Mouse (Mus musculus) adrenal gland, adult (tissue): ENCODE results near the gene Gm15217.
A peak's percentile ranks its signal among the peaks of the same experiment; 100 is the strongest.

Experiments
- DNase-seq, 2 experiments: peaks; one replicate each; pipeline ENCODE4 v3.0.0; 2022 to 2023; ENCODE audit warnings: low spot score in 1 of 2; ENCODE audit not compliant: inconsistent age in 2 of 2

Gene Gm15217

DNA sequence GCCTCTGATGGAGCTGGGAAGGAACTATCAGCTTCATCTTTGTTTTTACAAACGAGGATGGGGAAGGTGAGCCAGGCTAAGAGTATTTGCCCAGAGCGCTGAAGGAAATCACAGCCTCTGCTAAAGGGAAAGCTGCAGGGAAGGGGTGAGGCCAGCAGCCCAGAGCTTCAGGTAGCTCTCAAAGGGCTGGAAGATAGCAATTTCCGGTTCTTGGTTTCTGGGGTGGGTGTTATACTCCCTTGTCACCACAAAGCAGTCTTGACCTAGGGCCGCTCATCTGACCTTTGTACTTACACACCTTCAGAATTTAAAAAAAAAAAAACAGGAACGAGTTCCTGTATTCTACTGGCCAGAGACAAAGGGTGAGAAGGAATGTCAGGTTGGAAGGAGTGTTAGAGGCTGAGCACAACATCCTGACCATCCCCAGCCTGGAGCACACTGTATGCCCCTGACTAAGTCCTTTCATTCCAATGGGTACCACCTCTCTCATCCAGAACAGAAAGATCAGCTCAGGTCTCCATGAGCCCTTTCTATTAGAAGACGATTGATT is 12.5 kb downstream of the Gm15217 start:
- DNase-seq, result no peak

DNA sequence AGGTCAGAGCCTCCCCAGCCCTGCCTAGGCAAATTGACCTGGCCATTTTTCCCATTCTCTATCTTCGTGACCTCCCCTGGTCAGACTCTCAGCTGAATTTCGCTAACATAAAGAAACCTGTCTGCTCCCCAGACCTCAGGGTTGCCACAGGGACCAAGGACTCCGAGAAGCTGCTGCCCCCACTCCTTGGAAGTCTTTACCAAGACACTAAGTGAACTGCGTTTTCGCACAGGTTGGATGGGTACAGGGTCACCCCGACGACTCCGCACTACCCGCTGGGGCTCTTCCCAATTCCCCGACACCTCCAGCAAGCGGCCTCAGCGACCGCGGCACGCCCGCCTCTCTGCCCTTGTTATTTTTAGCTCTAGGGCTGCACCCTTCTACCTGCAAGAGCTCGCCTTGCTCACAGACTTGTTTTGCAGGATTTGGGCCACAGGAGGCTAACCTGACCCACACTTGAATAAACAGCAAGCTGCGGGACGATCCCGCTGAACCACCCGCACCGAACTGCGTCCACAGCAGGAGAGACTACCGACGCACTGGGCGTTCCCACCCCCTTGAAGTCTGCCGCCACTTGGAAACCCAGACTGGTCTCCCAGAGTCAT is 19.0 kb downstream of the Gm15217 start:
- no peak for DNase-seq

DNA sequence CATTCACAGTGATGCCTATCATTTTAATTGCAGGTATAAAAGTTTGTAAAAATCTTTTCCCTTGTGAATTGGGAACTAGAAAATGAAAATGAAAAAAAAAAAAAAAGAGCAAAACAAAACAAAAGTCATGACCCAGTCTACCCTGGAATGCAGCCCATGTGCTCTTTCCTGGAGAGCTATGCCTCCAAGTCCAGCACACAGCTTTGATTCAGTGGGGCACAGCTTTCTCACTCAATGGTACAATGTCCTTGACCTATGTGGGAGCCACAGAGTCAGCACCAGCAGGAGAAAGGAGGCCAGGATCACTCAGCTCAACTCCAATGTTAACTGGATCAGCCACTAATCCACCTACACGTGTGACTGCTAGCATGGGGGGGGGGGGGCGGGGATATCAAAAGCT is 20.7 kb downstream of the Gm15217 start:
- DNase-seq, result peak; percentile 28 to 40

DNA sequence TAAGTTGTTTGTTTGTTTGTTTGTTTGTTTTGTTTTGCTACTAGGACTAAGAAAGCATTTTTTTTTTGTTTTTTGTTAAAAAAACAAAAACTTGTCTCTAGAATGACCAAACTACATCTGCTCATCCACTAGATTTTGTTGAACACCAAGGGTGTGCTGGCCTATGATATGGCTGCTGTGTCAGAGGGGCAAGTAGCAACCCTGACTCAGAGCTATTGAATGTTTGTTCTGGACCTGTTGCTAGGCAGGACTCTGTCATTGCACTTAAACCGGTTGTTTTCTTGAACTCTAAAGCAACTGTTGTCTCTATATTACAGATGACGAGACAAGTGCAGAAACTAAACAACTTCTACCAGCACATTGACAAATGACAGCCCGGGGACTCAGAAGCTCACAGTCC is 29.1 kb downstream of the Gm15217 start:
- no peak for DNase-seq

DNA sequence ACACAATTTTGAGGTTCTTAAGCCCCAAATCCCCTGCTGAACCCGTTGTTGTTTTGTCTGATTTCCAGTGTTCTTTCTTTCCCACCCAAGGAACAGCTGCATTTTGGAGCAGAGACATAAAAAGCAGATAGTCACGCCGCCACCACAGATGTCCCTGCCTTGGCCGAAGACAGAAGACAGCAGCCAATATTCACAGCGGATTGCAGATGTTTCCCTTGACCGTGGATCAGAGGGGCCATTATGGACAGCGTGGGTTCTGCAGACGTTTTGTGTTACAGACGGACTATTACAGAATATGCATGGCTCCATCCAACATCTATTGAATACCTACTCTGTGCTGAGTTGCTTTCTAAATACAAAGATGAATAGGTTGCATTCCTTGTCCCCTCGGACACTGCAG is 29.8 kb downstream of the Gm15217 start:
- no peak for DNase-seq

DNA sequence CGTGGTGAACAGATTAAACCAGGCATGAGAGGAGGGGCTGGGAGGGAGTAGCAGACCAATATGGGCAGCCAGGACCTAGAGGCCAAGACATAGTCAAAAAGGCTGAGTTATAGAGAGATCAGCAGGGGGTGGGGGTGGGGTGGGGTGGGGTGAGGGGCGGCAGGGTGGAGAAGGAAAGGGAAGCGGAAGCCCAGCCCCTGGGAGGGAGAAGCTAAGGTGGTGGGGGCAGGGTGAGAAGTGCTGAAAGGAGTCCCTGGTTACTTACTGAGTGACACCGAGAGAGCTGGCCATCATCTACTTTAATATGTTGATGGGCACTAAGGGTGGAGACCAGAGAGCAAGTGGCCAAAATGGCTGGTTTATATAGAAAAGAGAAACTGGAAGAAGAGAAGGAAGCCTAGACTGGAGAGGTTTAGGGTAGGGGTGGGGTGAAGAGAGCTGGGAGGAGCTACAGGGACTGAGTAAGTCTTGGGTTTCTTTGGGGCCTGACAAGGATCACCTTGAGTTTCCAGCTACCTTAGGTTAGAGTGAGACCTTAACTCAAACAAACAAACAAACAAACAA is 31.4 kb downstream of the Gm15217 start:
- no peak for DNase-seq

DNA sequence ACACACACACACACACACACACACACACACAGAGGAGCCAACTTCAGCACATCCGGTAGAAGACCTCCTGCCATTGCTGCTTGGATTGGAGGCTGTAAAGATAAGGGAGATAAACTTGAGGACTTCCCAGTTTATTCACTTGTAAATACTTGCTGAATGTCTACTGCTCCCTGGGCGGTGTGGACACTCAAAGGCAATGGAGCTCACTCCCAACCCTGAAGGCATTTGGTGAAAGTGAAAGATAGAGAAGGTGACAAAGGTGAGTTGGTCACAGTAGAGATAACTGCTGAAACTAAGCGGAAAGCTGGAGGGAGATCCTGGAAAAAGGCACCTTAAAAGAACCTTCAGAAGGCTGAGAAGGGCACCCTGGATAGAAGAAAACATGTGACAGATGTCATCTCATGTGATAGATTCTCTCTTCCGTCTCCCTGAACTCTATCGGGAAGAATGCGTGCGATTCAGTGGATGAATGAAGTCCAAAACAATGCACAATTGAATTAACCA is 33.3 kb downstream of the Gm15217 start:
- DNase-seq, result no peak

DNA sequence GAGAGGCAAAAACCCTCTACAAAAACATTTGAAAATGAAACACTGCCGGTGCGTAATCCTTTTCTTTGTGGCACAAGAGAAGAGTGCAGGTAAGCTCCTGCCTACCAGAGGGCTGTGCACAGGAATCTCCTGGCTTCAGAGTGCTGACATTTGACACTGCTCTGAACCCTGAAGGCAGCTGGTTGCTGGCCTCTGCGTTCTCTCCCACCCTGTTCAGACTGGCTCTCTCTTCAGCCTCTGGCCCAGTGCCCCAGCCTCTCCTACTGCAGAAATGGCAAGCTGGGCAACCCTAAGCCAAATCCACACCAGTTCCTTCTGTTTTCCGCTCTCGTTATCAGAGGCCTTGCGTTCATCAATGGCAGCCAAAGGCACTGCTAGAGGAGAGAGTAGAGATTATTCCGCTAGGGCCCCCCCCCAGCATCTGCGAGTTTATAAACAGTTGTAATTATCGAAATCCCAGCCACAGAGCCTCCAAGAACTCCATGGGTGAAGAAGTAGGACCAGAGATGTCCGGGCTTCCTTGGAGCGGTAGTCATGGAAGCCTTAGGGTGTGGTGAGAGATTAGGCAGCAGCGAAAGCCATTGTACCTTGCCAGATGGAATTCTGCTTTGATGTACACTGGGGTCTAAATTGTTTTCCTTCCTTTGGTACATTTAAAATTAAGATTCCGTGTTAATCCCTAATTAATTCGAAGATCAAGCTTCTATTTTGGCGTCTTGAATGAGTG is 39.3 kb downstream of the Gm15217 start:
- no peak for DNase-seq

DNA sequence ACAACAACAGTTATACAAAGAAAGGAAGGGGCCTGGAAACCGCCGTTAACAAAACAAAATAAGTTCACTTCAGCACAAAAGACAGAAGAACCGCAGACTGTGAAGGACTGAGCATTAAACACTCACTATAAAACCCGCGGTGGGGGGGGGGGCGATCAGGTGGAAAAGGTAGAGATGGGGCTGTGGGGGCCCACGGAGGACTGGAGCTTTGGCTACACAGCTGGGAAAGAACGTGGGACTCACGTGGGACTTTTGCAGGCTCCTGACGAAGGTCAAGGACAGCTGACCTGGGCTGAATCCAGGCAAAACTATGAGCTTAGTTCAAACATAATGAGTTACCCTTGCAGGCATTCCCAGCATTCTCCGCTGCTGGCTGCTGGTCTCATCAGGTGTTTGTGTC is 40.1 kb downstream of the Gm15217 start:
- DNase-seq, result peak in 1 of 2 experiments; percentile 25

DNA sequence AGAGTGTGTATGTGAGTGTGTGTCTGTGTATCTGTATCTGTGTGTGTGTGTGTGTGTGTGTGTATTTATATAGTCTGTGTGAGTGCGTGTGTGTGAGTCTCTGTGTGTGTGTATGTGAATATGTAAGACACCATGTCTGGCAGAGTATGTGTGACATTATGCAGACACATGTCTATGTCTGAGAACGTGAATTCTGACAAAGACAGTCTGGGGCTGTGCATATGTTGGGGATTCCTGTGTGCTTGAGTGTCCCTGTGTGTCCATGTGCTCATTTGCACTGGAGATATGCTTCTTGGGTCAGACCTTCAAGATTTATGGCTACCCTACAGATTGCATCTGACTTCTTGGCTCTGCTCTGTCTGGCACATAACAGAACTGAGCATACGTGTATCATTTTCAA is 42.6 kb downstream of the Gm15217 start:
- DNase-seq, result no peak

DNA sequence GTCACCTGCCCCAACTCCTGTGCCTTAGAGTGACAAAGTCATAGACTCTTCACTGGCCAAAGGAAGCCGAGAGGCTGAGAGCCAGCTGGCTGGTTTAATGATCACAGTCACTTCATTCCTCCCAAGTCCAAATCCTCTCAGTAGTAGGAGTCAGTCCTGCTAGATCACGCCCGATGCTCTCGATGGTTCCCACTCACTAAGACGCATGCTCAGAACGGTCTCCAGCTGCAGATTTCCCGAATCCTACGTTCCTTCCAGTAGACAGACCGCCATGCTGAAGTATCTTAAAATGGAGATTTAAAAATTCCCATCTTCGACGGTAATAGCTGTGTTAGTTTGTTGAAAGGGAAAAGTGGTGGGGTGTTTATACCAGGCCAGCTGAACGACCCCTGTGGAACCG is 48.0 kb downstream of the Gm15217 start:
- no peak for DNase-seq

DNA sequence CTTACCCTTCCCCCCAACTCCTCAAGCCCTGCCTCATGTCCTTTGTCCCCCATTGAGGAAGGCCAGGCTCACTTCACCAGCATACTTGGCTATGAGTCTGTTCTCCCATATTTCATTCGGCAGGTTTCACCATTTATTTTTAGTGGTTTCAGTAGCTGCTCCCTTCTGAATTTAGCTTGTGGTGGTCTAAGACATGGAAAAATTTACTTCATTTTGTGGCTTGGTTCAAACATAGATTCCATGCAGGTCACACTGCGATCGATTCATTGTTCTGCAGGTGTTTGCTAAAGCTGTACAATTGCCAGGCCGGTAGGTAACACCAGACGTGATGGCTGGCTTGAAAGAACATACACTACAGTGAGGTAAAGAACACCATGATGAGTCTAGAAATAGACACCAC is 51.0 kb downstream of the Gm15217 start:
- no peak for DNase-seq
